Mouse (Mus musculus): ENCODE results near the gene Gm11444. TPM values are rescaled to one million over a fixed set of nuclear protein-coding genes. Genes with fewer than 3 reads are reported as not detected.

Gene Gm11444
- polyA plus RNA-seq, 1 experiment, result not detected

DNA sequence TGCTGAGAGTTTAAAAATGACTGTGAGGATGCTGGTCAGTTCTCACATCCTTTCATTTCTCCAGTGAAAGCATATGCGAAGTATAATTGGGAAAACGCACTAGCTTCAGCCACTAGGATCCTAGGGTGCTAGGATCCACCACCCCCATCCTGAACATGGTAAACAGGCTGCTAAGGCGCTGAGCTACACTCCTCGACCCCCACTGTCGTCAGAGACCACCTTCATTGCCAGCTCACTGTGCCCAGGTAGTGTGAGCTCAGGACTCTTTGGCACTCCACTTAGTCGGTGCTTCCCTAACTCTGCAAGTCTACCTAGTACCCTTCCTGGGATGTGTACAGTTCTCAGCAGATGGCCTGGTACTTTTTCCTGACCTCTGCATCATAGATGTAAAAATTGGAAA, 42.6 kb upstream of the Gm11444 start:
- peaks cover 2% of the 10 kb centered on the region for H3K4me1 ChIP-seq (ENCODE audit: control insufficient read depth, insufficient read depth, low read length)
- no peaks in the 10 kb centered on the region for H3K9me3 ChIP-seq (replicated peaks; ENCODE audit: control insufficient read depth, insufficient read depth, low read length, poor library complexity, severe bottlenecking)
- H3K36me3 ChIP-seq (ENCODE audit: control insufficient read depth, insufficient read depth, low read length, poor library complexity, severe bottlenecking), result no peaks in the 10 kb centered on the region
- no peak overlapping the region for H3K27ac ChIP-seq (ENCODE audit: insufficient read depth, low read length)
- peaks cover 18% of the 10 kb centered on the region for H3K27me3 ChIP-seq (ENCODE audit: control insufficient read depth, insufficient read depth, low read length, poor library complexity, severe bottlenecking)
- no peak overlapping the region for H3K9ac ChIP-seq (ENCODE audit: low read depth, poor library complexity, severe bottlenecking)
- no peak overlapping the region for H3K4me3 ChIP-seq (ENCODE audit: low read depth, low read length)
- TF ChIP-seq EP300 (IDR thresholded peaks at IDR 0.05; ENCODE audit: insufficient read depth, low read depth, low read length) (no peak), POLR2A (IDR thresholded peaks at IDR 0.05; ENCODE audit: insufficient read depth, low read length) (no peak), CTCF (IDR thresholded peaks at IDR 0.05; ENCODE audit: low read depth, low read length) (no peak)

DNA sequence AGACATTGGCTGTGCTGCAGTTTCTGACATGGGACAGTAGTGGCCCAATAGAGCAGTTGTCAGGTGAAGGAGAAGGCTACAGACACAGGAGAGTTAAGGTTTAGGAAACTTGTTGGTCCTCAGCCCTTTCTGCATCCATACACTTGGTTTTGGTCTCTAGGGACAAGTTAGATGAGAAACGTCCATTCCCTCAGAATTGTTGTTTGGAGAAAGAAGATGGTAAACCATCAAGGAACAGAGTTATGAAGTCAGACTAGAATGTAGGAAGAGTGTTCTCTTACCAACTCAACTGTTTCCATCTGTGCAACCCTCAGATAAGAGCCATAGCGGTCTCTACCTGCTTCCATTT, 41.5 kb upstream of the Gm11444 start:
- no peaks in the 10 kb centered on the region for H3K9me3 ChIP-seq (replicated peaks; ENCODE audit: control insufficient read depth, insufficient read depth, low read length, poor library complexity, severe bottlenecking)
- no peak overlapping the region for H3K27ac ChIP-seq (ENCODE audit: insufficient read depth, low read length)
- TF ChIP-seq POLR2A (IDR thresholded peaks at IDR 0.05; ENCODE audit: insufficient read depth, low read length) (no peak), EP300 (IDR thresholded peaks at IDR 0.05; ENCODE audit: insufficient read depth, low read depth, low read length) (no peak), CTCF (IDR thresholded peaks at IDR 0.05; ENCODE audit: low read depth, low read length) (no peak)
- no peak overlapping the region for H3K4me3 ChIP-seq (ENCODE audit: low read depth, low read length)
- peaks cover 2% of the 10 kb centered on the region for H3K4me1 ChIP-seq (ENCODE audit: control insufficient read depth, insufficient read depth, low read length)
- H3K9ac ChIP-seq (ENCODE audit: low read depth, poor library complexity, severe bottlenecking), result no peak overlapping the region
- no peaks in the 10 kb centered on the region for H3K36me3 ChIP-seq (ENCODE audit: control insufficient read depth, insufficient read depth, low read length, poor library complexity, severe bottlenecking)
- peaks cover 18% of the 10 kb centered on the region for H3K27me3 ChIP-seq (ENCODE audit: control insufficient read depth, insufficient read depth, low read length, poor library complexity, severe bottlenecking)

DNA sequence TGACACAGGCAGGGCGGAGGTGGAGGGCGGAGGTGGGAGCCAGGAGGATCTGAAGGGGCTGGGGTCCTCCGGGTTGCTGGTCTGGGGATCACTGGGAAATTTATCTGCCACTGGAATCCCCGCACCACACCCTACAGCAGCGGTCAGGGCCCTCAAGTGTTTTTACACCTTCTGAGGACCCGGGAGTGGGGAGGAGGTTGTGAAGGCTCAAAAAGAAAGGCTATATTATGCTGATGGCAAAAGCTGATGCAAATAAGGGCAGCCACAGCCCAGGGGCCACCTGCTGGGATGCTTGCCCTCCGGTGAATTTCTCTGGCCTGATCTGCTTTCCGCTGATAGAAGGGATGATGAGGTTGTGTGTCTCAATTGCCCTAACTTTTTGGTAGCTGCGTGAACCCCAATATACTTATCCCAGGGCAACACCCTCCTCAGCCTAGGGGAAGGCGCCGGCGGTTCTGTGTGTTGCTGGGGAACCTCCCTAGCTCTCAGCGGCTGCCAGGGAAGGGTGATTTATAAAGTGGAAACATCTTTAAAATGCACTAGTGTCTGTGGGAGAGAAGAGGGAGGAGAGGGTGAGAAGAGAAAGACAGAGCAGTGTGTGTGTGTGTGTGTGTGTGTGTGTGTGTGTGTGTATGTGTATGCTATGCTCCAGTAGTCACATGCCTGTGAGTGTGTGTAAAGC, 41.0 kb upstream of the Gm11444 start:
- H3K4me1 ChIP-seq (ENCODE audit: control insufficient read depth, insufficient read depth, low read length), result peaks cover 2% of the 10 kb centered on the region
- H3K36me3 ChIP-seq (ENCODE audit: control insufficient read depth, insufficient read depth, low read length, poor library complexity, severe bottlenecking), result no peaks in the 10 kb centered on the region
- TF ChIP-seq EP300 (IDR thresholded peaks at IDR 0.05; ENCODE audit: insufficient read depth, low read depth, low read length) (peak; percentile 58; the same call in 1 of the 2 replicates), POLR2A (IDR thresholded peaks at IDR 0.05; ENCODE audit: insufficient read depth, low read length) (no peak)
- peaks cover 22% of the 10 kb centered on the region for H3K27me3 ChIP-seq (ENCODE audit: control insufficient read depth, insufficient read depth, low read length, poor library complexity, severe bottlenecking)
- H3K27ac ChIP-seq (ENCODE audit: insufficient read depth, low read length), result no peak overlapping the region
- no peak overlapping the region for H3K4me3 ChIP-seq (ENCODE audit: low read depth, low read length)
- no peak overlapping the region for H3K9ac ChIP-seq (ENCODE audit: low read depth, poor library complexity, severe bottlenecking)
- H3K9me3 ChIP-seq (replicated peaks; ENCODE audit: control insufficient read depth, insufficient read depth, low read length, poor library complexity, severe bottlenecking), result no peaks in the 10 kb centered on the region

DNA sequence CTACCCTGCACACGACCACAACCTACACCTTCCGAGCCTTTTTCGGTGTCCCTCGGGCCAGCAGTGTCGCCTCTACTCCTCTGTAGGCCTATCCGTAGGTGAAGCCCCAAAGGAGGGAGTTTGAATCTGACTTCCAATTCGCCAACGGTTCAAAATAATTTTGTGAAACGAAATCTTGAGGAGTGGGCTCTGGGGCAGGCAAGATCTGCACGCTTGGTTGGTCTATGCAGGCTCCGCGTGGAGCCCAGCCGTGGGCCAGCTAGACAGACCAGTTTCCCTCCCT, 40.4 kb upstream of the Gm11444 start:
- peaks cover 24% of the 10 kb centered on the region for H3K27me3 ChIP-seq (ENCODE audit: control insufficient read depth, insufficient read depth, low read length, poor library complexity, severe bottlenecking)
- H3K9ac ChIP-seq (ENCODE audit: low read depth, poor library complexity, severe bottlenecking), result no peak overlapping the region
- no peak overlapping the region for H3K27ac ChIP-seq (ENCODE audit: insufficient read depth, low read length)
- H3K4me1 ChIP-seq (ENCODE audit: control insufficient read depth, insufficient read depth, low read length), result peaks cover 2% of the 10 kb centered on the region
- no peaks in the 10 kb centered on the region for H3K36me3 ChIP-seq (ENCODE audit: control insufficient read depth, insufficient read depth, low read length, poor library complexity, severe bottlenecking)
- TF ChIP-seq CTCF (IDR thresholded peaks at IDR 0.05; ENCODE audit: low read depth, low read length) (no peak), EP300 (IDR thresholded peaks at IDR 0.05; ENCODE audit: insufficient read depth, low read depth, low read length) (no peak), POLR2A (IDR thresholded peaks at IDR 0.05; ENCODE audit: insufficient read depth, low read length) (no peak)
- no peak overlapping the region for H3K4me3 ChIP-seq (ENCODE audit: low read depth, low read length)
- no peaks in the 10 kb centered on the region for H3K9me3 ChIP-seq (replicated peaks; ENCODE audit: control insufficient read depth, insufficient read depth, low read length, poor library complexity, severe bottlenecking)

DNA sequence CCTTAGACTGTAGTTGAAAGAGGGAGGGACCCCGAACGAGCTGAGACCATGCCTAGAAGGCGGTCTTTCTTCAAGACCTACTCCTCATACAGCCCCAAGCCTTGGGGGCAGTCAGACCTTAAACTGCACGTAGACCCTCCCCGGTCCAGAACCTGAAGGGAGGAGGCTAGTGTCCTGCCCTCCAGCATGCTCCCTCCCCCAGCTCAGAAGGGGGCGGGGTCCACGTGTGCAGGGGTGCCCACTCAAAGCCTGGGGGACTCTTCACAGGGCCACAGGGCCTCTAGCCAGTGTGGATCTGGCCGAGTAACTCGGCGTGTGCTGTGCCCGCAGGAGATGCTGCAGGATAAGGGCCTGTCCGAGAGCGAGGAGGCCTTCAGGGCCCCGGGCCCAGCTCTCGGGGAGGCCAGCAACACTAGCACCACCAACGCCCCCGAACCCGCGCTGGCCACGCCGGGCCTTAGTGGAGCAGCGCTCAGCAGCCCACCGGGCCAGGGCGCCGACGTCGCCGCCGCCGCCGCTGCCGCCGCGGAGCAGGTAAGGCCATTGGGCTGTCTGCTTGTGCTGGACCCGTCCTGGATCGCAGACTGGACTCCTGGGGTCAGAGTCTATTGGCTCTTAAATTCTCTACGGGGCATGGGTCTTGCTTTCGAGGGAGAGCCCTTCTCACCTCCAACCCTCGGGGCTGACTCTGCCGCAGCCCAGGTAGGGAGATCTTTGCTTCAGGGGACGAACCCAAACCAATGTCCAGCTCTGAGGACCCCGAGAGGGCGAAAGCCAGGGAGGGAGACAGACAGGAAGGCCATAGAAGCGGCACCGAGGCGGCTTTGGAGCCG, 39.8 kb upstream of the Gm11444 start:
- Histone ChIP-seq H3K4me1 (ENCODE audit: control insufficient read depth, insufficient read depth, low read length) (peaks cover 2% of the 10 kb centered on the region), H3K9ac (ENCODE audit: low read depth, poor library complexity, severe bottlenecking) (no peak overlapping the region), H3K4me3 (ENCODE audit: low read depth, low read length) (peak overlapping the region; percentile 9), H3K27me3 (ENCODE audit: control insufficient read depth, insufficient read depth, low read length, poor library complexity, severe bottlenecking) (peaks cover 24% of the 10 kb centered on the region), H3K27ac (ENCODE audit: insufficient read depth, low read length) (no peak overlapping the region), H3K9me3 (replicated peaks; ENCODE audit: control insufficient read depth, insufficient read depth, low read length, poor library complexity, severe bottlenecking) (no peaks in the 10 kb centered on the region), H3K36me3 (ENCODE audit: control insufficient read depth, insufficient read depth, low read length, poor library complexity, severe bottlenecking) (no peaks in the 10 kb centered on the region)
- no peak for TF ChIP-seq EP300 (IDR thresholded peaks at IDR 0.05; ENCODE audit: insufficient read depth, low read depth, low read length)
- no peak for TF ChIP-seq POLR2A (IDR thresholded peaks at IDR 0.05; ENCODE audit: insufficient read depth, low read length)
- TF ChIP-seq CTCF (IDR thresholded peaks at IDR 0.05; ENCODE audit: low read depth, low read length), result no peak

DNA sequence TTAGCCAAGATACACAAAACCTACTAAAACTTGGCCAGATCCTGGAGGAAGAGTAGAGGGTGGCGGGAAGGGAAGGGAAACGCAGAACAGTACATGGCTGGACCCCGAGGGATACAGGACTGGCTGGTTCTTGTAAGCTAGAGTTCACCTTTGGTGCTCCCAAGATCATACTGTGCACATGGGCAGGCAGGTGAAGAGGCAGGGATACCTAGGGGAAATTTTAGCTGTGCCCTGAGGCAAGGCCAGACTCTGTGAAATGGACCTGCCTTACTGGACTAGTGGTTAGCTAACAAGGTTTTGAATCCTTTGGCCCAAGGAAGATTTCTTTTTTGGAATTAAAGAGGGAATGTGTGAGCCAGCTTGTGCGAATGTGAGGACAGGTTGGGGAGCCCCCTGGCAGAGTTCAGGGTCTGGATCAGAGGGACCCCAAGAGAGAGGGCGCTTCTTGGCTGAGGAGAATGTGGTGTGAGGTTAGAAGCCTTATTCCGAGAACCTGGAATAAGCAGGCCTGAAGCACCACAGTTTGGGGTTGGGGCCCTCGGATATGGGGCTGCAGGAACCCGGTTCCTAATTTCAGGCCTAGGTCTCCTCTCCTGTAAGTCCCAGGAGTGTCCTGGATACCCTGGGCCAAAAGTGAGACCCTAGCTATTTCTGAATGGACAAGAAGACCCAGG, 39.1 kb upstream of the Gm11444 start:
- no peaks in the 10 kb centered on the region for H3K9me3 ChIP-seq (replicated peaks; ENCODE audit: control insufficient read depth, insufficient read depth, low read length, poor library complexity, severe bottlenecking)
- no peak for TF ChIP-seq EP300 (IDR thresholded peaks at IDR 0.05; ENCODE audit: insufficient read depth, low read depth, low read length)
- TF ChIP-seq CTCF (IDR thresholded peaks at IDR 0.05; ENCODE audit: low read depth, low read length), result no peak
- no peak for TF ChIP-seq POLR2A (IDR thresholded peaks at IDR 0.05; ENCODE audit: insufficient read depth, low read length)
- H3K27me3 ChIP-seq (ENCODE audit: control insufficient read depth, insufficient read depth, low read length, poor library complexity, severe bottlenecking), result peaks cover 24% of the 10 kb centered on the region
- H3K27ac ChIP-seq (ENCODE audit: insufficient read depth, low read length), result no peak overlapping the region
- H3K4me1 ChIP-seq (ENCODE audit: control insufficient read depth, insufficient read depth, low read length), result peaks cover 5% of the 10 kb centered on the region
- H3K4me3 ChIP-seq (ENCODE audit: low read depth, low read length), result no peak overlapping the region; the same call in 1 of the 2 replicates
- H3K9ac ChIP-seq (ENCODE audit: low read depth, poor library complexity, severe bottlenecking), result no peak overlapping the region
- H3K36me3 ChIP-seq (ENCODE audit: control insufficient read depth, insufficient read depth, low read length, poor library complexity, severe bottlenecking), result no peaks in the 10 kb centered on the region

Measured in ES-Bruce4 (cell line).